Mouse (Mus musculus) lung, postnatal 0 days (tissue): ENCODE measurements around the gene Cdc6.

Experiments
- CTCF ChIP-seq: IDR thresholded peaks from 2 replicates; pipeline ENCODE4 v1.5.1; 2016; ENCODE audit warnings: antibody characterized with exemption, mild to moderate bottlenecking
- EP300 ChIP-seq: IDR thresholded peaks from 2 replicates; pipeline ENCODE4 v1.6.1; 2016; ENCODE audit warnings: antibody characterized with exemption, mild to moderate bottlenecking, control low read depth

DNA sequence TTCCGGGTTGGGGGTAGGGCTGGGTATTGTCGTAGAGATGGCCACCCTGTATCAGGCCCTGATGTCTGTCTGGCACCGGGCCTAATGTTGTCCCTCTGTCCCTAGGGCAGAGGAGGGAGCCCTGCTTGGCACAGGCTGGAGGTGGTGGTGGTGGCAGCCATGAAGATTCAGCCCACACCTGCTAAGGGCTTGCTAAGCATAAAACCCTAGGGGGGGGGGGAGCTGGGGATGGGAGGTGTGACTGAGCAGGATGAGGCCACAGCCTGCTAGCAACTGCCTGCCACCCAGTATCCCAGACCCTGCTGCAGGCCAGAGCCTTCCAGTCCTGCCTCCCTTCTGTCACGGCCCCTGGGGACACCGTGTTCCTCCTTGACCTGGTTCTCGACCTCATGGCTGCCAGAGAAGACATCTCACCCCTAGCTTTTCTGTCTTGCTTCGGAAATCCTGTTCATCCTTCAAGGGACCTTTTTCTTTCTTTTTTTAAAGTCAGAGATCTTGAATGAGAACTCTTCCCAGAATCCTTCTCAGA is 48.2 kb downstream of the Cdc6 start:
- no peak for TF ChIP-seq CTCF
- no peak for TF ChIP-seq EP300
